8 mouse cellular contexts compared by ENCODE assay signal in genomic region chr2:68350621-68351020, GRCm38 (mm10).
DNase-seq lines count a peak whose midpoint lies in the region; ATAC-seq and TF ChIP-seq lines count a peak whose summit lies in the region.

No protein-coding gene starts in this region.

- H3K27ac ChIP-seq in forebrain, embryonic 16.5 days (ENCODE audit: low read length): no peak overlapping the region
- H3K27ac ChIP-seq in kidney, embryonic 14.5 days (ENCODE audit: low read depth, low read length): no peak overlapping the region
- no peak overlapping the region for H3K27ac ChIP-seq in liver, embryonic 14.5 days

- peak; percentile 44 for ATAC-seq in forebrain, embryonic 16.5 days
- peak; percentile 32; the same call in 1 of the 2 replicates for ATAC-seq in kidney, embryonic 14.5 days (ENCODE audit: low FRiP score, low TSS enrichment)
- no peak for ATAC-seq in liver, embryonic 14.5 days (ENCODE audit: insufficient read depth)
- peak; percentile 76 for ATAC-seq in neutrophil, adult 5-6 weeks (ENCODE audit: extremely low read depth, insufficient number of reproducible peaks, low FRiP score, poor library complexity, severe bottlenecking)
- ATAC-seq in erythroid progenitor cell, adult 5-6 weeks (replicated peaks; ENCODE audit: low FRiP score, poor library complexity, severe bottlenecking): no peak

- H3K9me3 ChIP-seq in forebrain, embryonic 16.5 days (ENCODE audit: control insufficient read depth, low read length): no peaks in the 10 kb centered on the region
- no peaks in the 10 kb centered on the region for H3K9me3 ChIP-seq in kidney, embryonic 14.5 days (ENCODE audit: control insufficient read depth, low read length)
- no peaks in the 10 kb centered on the region for H3K9me3 ChIP-seq in liver, embryonic 14.5 days (ENCODE audit: control insufficient read depth, low read length)

- no peaks in the 10 kb centered on the region for H3K27me3 ChIP-seq in forebrain, embryonic 16.5 days (replicated peaks; ENCODE audit: control insufficient read depth, insufficient read depth, low read length)
- no peaks in the 10 kb centered on the region for H3K27me3 ChIP-seq in kidney, embryonic 14.5 days (ENCODE audit: control insufficient read depth, insufficient read depth, low read length)
- no peaks in the 10 kb centered on the region for H3K27me3 ChIP-seq in liver, embryonic 14.5 days (ENCODE audit: control insufficient read depth, insufficient read depth, low read length)

- peaks cover 18% of the 10 kb centered on the region for H3K4me1 ChIP-seq in forebrain, embryonic 16.5 days (replicated peaks; ENCODE audit: control insufficient read depth, insufficient read depth, low read length)
- H3K4me1 ChIP-seq in kidney, embryonic 14.5 days (ENCODE audit: control insufficient read depth, insufficient read depth, low read length): 0 out of 2 replicates have a peak, but pooled peaks cover 4% of the 10 kb centered on the region
- no peaks in the 10 kb centered on the region for H3K4me1 ChIP-seq in liver, embryonic 14.5 days (replicated peaks; ENCODE audit: control insufficient read depth in 2 of 2, insufficient read depth in 2 of 2, low read length in 1 of 2)

- no peak overlapping the region for H3K4me3 ChIP-seq in forebrain, embryonic 16.5 days (replicated peaks; ENCODE audit: low read length)
- no peak overlapping the region for H3K4me3 ChIP-seq in kidney, embryonic 14.5 days (ENCODE audit: low read length)
- H3K4me3 ChIP-seq in liver, embryonic 14.5 days (ENCODE audit: insufficient read depth in 1 of 2, low read depth in 2 of 2, low read length in 2 of 2): no peak overlapping the region

- TF ChIP-seq CTCF in brain, embryonic 14.5 days (IDR thresholded peaks at IDR 0.05; ENCODE audit: borderline replicate concordance, extremely low read depth, insufficient read depth, insufficient read length): peak; percentile 80
- TF ChIP-seq CTCF in liver, embryonic 14.5 days (IDR thresholded peaks at IDR 0.05; ENCODE audit: low read depth): peak; percentile 73

- no peak overlapping the region for H3K9ac ChIP-seq in forebrain, embryonic 16.5 days (replicated peaks; ENCODE audit: low read depth, low read length)
- H3K9ac ChIP-seq in kidney, embryonic 14.5 days (ENCODE audit: low read depth, low read length): no peak overlapping the region
- no peak overlapping the region for H3K9ac ChIP-seq in liver, embryonic 14.5 days (replicated peaks)

- H3K36me3 ChIP-seq in forebrain, embryonic 16.5 days (ENCODE audit: control insufficient read depth, insufficient read depth): no peaks in the 10 kb centered on the region
- peaks cover 10% of the 10 kb centered on the region; the same call in 1 of the 2 replicates for H3K36me3 ChIP-seq in kidney, embryonic 14.5 days (ENCODE audit: control insufficient read depth, insufficient read depth, low read length)
- no peaks in the 10 kb centered on the region for H3K36me3 ChIP-seq in liver, embryonic 14.5 days (replicated peaks; ENCODE audit: control insufficient read depth, insufficient read depth, low read depth)

- no peak overlapping the region for H3K4me2 ChIP-seq in forebrain, embryonic 16.5 days (ENCODE audit: low read length)
- H3K4me2 ChIP-seq in kidney, embryonic 14.5 days (replicated peaks; ENCODE audit: low read depth, low read length): no peak overlapping the region
- H3K4me2 ChIP-seq in liver, embryonic 14.5 days (ENCODE audit: low read depth): no peak overlapping the region

- no peak for TF ChIP-seq POLR2A in brain, embryonic 14.5 days (IDR thresholded peaks at IDR 0.05; ENCODE audit: borderline replicate concordance, extremely low read depth, insufficient read depth, insufficient read length, poor library complexity, severe bottlenecking)

- WGBS in forebrain, embryonic 16.5 days: 10% methylated on average over 6 of the region's 6 CpGs
- WGBS in kidney, embryonic 14.5 days: 10% methylated on average over 6 of the region's 6 CpGs
- 11% methylated on average over 6 of the region's 6 CpGs for WGBS in liver, embryonic 14.5 days (ENCODE audit: insufficient replicate concordance)

- TF ChIP-seq EP300 in liver, embryonic 14.5 days (IDR thresholded peaks at IDR 0.05; ENCODE audit: low read depth): no peak

- peak; percentile 18 to 24 for DNase-seq in urinary bladder, adult 18-20 months (ENCODE audit: low spot score in 2 of 2)
- DNase-seq in urinary bladder, postnatal 10 days (ENCODE audit: low spot score): no peak
- DNase-seq in brain, embryonic 14.5 days (ENCODE audit: low read depth): peak; percentile 88
- peak; percentile 12 to 19 (median 16) for DNase-seq in liver, embryonic 14.5 days (ENCODE audit: low read depth in 3 of 3, low spot score in 3 of 3)

Comparison
In these comparisons a context has a peak if more than half of its experiments do, and no peak if none do; other contexts are left out.
1. ATAC-seq: peak in forebrain, embryonic 16.5 days (single experiment), kidney, embryonic 14.5 days (single experiment) and neutrophil, adult 5-6 weeks (single experiment); none in liver, embryonic 14.5 days (single experiment) and erythroid progenitor cell, adult 5-6 weeks (single experiment).